Mouse (Mus musculus) heart, adult 2 months (tissue): ENCODE results near the gene Plin1. TPM values are rescaled to one million over a fixed set of nuclear protein-coding genes. Genes with fewer than 3 reads are reported as not detected.

Experiments used
- DNase-seq, 2 experiments: peaks; one replicate each; pipeline ENCODE4 v3.0.0; 2021
- H3K27ac ChIP-seq: fragments of 200-600 bp; 2 replicates; pipeline ENCODE4 v1.8.1; 2022
- H3K27me3 ChIP-seq: fragments of 200-500 bp; 2 replicates; pipeline ENCODE4 v1.6.1; 2012; ENCODE audit warnings: mild to moderate bottlenecking, low read length, inconsistent platforms, mixed read lengths; ENCODE audit not compliant: control insufficient read depth, insufficient read depth
- H3K36me3 ChIP-seq: fragments of 200-500 bp; 2 replicates; pipeline ENCODE4 v1.6.1; 2012; ENCODE audit warnings: low read length, inconsistent platforms; ENCODE audit not compliant: control insufficient read depth, insufficient read depth
- H3K4me1 ChIP-seq: fragments of 200-500 bp; 2 replicates; pipeline ENCODE4 v1.6.1; 2011; ENCODE audit warnings: low read length; ENCODE audit not compliant: control insufficient read depth, insufficient read depth
- H3K4me3 ChIP-seq: fragments of 200-600 bp; 2 replicates; pipeline ENCODE4 v1.8.1; 2022
- H3K79me2 ChIP-seq: fragments of 200-500 bp; replicated peaks from 2 replicates; pipeline ENCODE4 v1.6.1; 2012; ENCODE audit warnings: mild to moderate bottlenecking, inconsistent platforms, low read length, moderate library complexity, mixed read lengths; ENCODE audit not compliant: control insufficient read depth, insufficient read depth
- H3K9ac ChIP-seq: fragments of 200-500 bp; 2 replicates; pipeline ENCODE4 v1.6.1; 2012; ENCODE audit warnings: low read depth, mild to moderate bottlenecking, control low read depth, inconsistent platforms, low read length, mixed read lengths
- CTCF ChIP-seq: fragments of 200-600 bp; IDR thresholded peaks from 2 replicates; pipeline ENCODE4 v1.8.1; 2022; ENCODE audit warnings: antibody characterized with exemption, mild to moderate bottlenecking, moderate library complexity
- EP300 ChIP-seq: fragments of 200-500 bp; IDR thresholded peaks from 2 replicates; pipeline ENCODE4 v1.6.1; 2011; ENCODE audit warnings: low read depth, low read length, control low read depth; ENCODE audit not compliant: insufficient read depth
- POLR2A ChIP-seq: fragments of 200-500 bp; IDR thresholded peaks from 2 replicates; pipeline ENCODE4 v1.6.1; 2011; ENCODE audit warnings: mild to moderate bottlenecking, low read depth, low read length, control low read depth; ENCODE audit not compliant: insufficient read depth
- WGBS: fragments of 180-500 bp; shearing (Covaris S2); methylation state at CpG from one replicate; pipeline ENCODE4 v1.1.7; 2018; 5-methylcytosine and 5-hydroxymethylcytosine counted together
- intact Hi-C: fragments of 180-260 bp; cut with DNase I; formaldehyde crosslinking; loops from one replicate; pipeline ENCODE4 v1.15.1; 2025
- polyA plus RNA-seq: library from polyadenylated mRNA; depleted of rRNA; stranded (reverse); fragments of >200 nt; gene quantifications from 2 replicates; pipeline ENCODE4 v1.2.3, GENCODE M21; 2012
- total RNA-seq, 2 experiments: library from RNA; stranded (reverse); gene quantifications; 2 replicates each; pipeline ENCODE4 v1.2.3; 2021

Gene Plin1
- total and polyA plus RNA-seq, 3 experiments = 6.8 to 55.2 (median 10.4) TPM

DNA sequence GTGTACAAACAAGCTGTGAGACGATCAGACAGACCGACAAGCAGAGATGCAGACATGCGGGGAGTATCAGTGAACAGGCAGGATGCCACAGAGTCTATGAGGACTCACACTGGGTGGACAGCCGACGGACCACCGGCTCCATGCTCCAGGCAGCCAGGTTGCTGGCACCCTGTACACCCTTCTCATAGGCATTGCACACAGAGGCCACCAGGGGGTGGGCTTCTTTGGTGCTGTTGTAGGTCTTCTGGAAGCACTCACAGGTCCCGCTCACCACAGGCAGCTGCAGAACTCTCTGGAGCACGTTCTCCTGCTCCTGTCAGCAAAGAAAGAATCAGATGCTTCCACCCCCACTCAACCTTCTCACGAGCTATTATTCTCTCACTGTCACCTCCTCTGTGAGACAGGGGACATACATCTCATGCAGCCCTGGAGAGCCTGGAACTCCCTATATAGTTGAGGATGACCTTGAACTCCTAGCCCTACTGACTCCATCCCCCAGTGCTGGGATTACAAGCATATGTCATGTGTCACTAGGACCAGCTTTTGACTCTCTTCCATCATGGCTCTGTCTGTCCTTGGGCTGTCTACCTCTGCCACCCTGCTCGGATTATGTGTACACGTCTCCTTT is 2.8 kb downstream of the Plin1 start:
- Histone ChIP-seq H3K79me2 (no peaks in the 10 kb centered on the region), H3K36me3 (no peaks in the 10 kb centered on the region), H3K4me3 (no peak overlapping the region), H3K27me3 (no peaks in the 10 kb centered on the region), H3K9ac (no peak overlapping the region), H3K27ac (no peak overlapping the region), H3K4me1 (no peaks in the 10 kb centered on the region; the same call in 1 of the 2 replicates)
- 57% methylated on average over 11 of the region's 11 CpGs for WGBS
- DNase-seq = no peak
- TF ChIP-seq POLR2A (no peak), EP300 (no peak), CTCF (peak; percentile 29)
- intact Hi-C loops = loop anchor here (2.0 to 5.0 kb wide), 2 partner anchors 57 to 68 kb away; partner anchors contain the start of gene Ticrr

DNA sequence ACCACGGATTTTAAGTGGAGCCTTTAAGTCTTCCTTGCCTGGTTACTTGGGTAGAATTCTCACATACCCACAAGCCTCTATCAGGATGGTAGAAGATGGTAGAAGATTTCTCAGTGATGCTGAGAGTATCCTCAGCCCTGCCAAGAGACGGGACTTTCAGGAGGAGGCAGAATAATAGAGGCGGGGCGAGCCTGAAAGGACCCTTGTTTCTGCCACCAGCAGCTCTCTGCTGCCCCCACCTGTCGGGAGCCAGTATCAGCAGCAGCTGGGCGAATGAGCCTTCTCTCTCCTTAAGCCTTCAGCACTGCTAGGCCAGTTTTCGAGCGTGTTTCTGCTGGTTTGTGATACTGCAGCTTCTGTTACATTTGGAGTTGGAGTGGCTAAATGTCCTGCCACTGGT is 3.5 kb downstream of the Plin1 start:
- H3K27me3 ChIP-seq = no peaks in the 10 kb centered on the region
- intact Hi-C loops = loop anchor here (5.0 kb wide), 1 partner anchor 67 kb away; the partner anchor contains the start of gene Ticrr
- DNase-seq = peak; percentile 54 to 79
- no peak overlapping the region for H3K27ac ChIP-seq
- H3K36me3 ChIP-seq = no peaks in the 10 kb centered on the region
- H3K79me2 ChIP-seq = no peaks in the 10 kb centered on the region
- TF ChIP-seq CTCF (peak; percentile 87), EP300 (0 out of 2 replicates have a peak, but pooled peaks have one; percentile 15), POLR2A (no peak)
- H3K9ac ChIP-seq = no peak overlapping the region
- H3K4me3 ChIP-seq = no peak overlapping the region
- 7% methylated on average over 8 of the region's 8 CpGs for WGBS
- H3K4me1 ChIP-seq = no peaks in the 10 kb centered on the region

GRCm38 (mm10) chr7:79728219-79728618 is 4.5 kb downstream of the Plin1 start:
- peak; percentile 90 for TF ChIP-seq CTCF
- TF ChIP-seq EP300 = peak; percentile 41; the same call in 1 of the 2 replicates
- no peak for TF ChIP-seq POLR2A
- no peaks in the 10 kb centered on the region; the same call in 1 of the 2 replicates for H3K27me3 ChIP-seq
- intact Hi-C loops = loop anchor here (1.0 to 5.0 kb wide), 3 partner anchors 66 to 232 kb away; partner anchors contain the start of gene Ticrr
- H3K4me3 ChIP-seq = no peak overlapping the region
- DNase-seq = peak; percentile 58 to 70
- no peaks in the 10 kb centered on the region for H3K79me2 ChIP-seq
- H3K9ac ChIP-seq = no peak overlapping the region
- H3K27ac ChIP-seq = no peak overlapping the region
- no peaks in the 10 kb centered on the region for H3K36me3 ChIP-seq
- no peaks in the 10 kb centered on the region for H3K4me1 ChIP-seq
- 32% methylated on average over 6 of the region's 6 CpGs for WGBS

GRCm38 (mm10) chr7:79727091-79727490 is 5.6 kb downstream of the Plin1 start:
- 12% methylated on average over 2 of the region's 2 CpGs for WGBS
- no peak overlapping the region for H3K4me3 ChIP-seq
- H3K27ac ChIP-seq = no peak overlapping the region
- no peak for TF ChIP-seq EP300
- TF ChIP-seq CTCF = peak; percentile 81
- TF ChIP-seq POLR2A = no peak
- H3K79me2 ChIP-seq = no peaks in the 10 kb centered on the region
- intact Hi-C loops = loop anchor here (5.0 kb wide), 1 partner anchor 65 kb away; the partner anchor contains the start of gene Ticrr
- H3K4me1 ChIP-seq = no peaks in the 10 kb centered on the region
- H3K36me3 ChIP-seq = no peaks in the 10 kb centered on the region
- no peak overlapping the region for H3K9ac ChIP-seq
- DNase-seq = peak; percentile 53 to 61
- H3K27me3 ChIP-seq = no peaks in the 10 kb centered on the region; the same call in 1 of the 2 replicates

DNA sequence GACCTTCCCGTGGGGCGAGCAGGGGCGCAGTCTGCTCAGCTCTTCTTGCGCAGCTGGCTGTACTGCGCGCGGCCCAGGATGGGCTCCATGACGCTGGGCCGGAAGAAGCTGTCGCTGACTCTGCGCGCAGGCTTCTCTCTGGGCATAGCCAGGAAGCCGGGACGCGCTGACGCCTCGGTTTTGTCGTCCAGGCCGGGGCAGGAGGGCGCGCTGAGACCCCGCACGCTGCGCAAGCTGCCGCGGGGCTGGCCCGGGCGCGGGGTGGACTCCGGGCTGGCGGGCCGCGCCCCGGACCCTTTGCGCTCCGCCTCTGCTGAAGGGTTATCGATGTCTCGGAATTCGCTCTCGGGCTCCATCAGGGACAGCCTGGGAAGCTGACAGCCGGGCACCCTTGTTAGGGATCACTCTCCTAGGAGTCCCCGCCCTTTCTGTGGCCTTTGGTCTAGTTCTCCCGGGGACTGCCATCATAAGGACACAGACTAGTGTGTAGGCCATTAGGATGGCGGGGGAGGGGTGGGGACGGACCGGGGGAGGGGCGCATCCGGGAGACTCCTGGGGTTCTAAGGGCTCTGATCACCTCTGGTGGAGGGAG is 11.2 kb downstream of the Plin1 start:
- intact Hi-C loops = no loop called here
- peak overlapping the region; percentile 68 for H3K4me3 ChIP-seq
- H3K9ac ChIP-seq = peak overlapping the region; percentile 80
- 1% methylated on average over 48 of the region's 48 CpGs for WGBS
- H3K36me3 ChIP-seq = no peaks in the 10 kb centered on the region
- H3K4me1 ChIP-seq = no peaks in the 10 kb centered on the region
- DNase-seq = peak; percentile 72 to 75
- no peaks in the 10 kb centered on the region; the same call in 1 of the 2 replicates for H3K27me3 ChIP-seq
- H3K79me2 ChIP-seq = no peaks in the 10 kb centered on the region
- H3K27ac ChIP-seq = peak overlapping the region; percentile 62
- TF ChIP-seq EP300 = no peak
- no peak for TF ChIP-seq CTCF
- no peak for TF ChIP-seq POLR2A
